Mouse (Mus musculus): ENCODE results near the gene Rnf157.
A peak's percentile ranks its signal among the peaks of the same experiment; 100 is the strongest.
"Not testable (repeated sequence)": the region's sequence is repeated elsewhere in the genome, so short reads cannot be mapped to it uniquely, and the experiment has no call there.

The Rnf157 gene

GRCm38 (mm10) chr11:116384171-116384570, 28.7 kb downstream of the Rnf157 start:
- no peak for DNase-seq (ENCODE audit: low read depth in 1 of 2, low spot score in 2 of 2)

GRCm38 (mm10) chr11:116383070-116383469, 29.8 kb downstream of the Rnf157 start:
- not testable (repeated sequence) for DNase-seq (ENCODE audit: low read depth in 1 of 2, low spot score in 2 of 2)

- no peak for DNase-seq (ENCODE audit: low read depth in 1 of 2, low spot score in 2 of 2)
These were observed 32.1 kb downstream of the Rnf157 start for GRCm38 (mm10) chr11:116380767-116381166.

GRCm38 (mm10) chr11:116379530-116379929, 33.3 kb downstream of the Rnf157 start:
- no peak for DNase-seq (ENCODE audit: low read depth in 1 of 2, low spot score in 2 of 2)

- DNase-seq (ENCODE audit: low read depth in 1 of 2, low spot score in 2 of 2), result no peak
These were observed 35.7 kb downstream of the Rnf157 start for GRCm38 (mm10) chr11:116376945-116377661.

GRCm38 (mm10) chr11:116371894-116372450, 40.9 kb downstream of the Rnf157 start:
- DNase-seq (ENCODE audit: low read depth in 1 of 2, low spot score in 2 of 2), result no peak

GRCm38 (mm10) chr11:116369633-116370032, 43.2 kb downstream of the Rnf157 start:
- no peak for DNase-seq (ENCODE audit: low read depth in 1 of 2, low spot score in 2 of 2)

GRCm38 (mm10) chr11:116369051-116369450, 43.8 kb downstream of the Rnf157 start:
- DNase-seq (ENCODE audit: low read depth in 1 of 2, low spot score in 2 of 2), result no peak

- DNase-seq (ENCODE audit: low read depth in 1 of 2, low spot score in 2 of 2), result peak; percentile 29 to 74
These were observed 44.7 kb downstream of the Rnf157 start for GRCm38 (mm10) chr11:116368116-116368515.

- DNase-seq (ENCODE audit: low read depth in 1 of 2, low spot score in 2 of 2), result no peak
These were observed 46.2 kb downstream of the Rnf157 start for GRCm38 (mm10) chr11:116366647-116367046.

GRCm38 (mm10) chr11:116366124-116366523, 46.7 kb downstream of the Rnf157 start:
- no peak for DNase-seq (ENCODE audit: low read depth in 1 of 2, low spot score in 2 of 2)

- no peak for DNase-seq (ENCODE audit: low read depth in 1 of 2, low spot score in 2 of 2)
These were observed 47.4 kb downstream of the Rnf157 start for GRCm38 (mm10) chr11:116365432-116365831.

- no peak for DNase-seq (ENCODE audit: low read depth in 1 of 2, low spot score in 2 of 2)
These were observed 50.8 kb downstream of the Rnf157 start for GRCm38 (mm10) chr11:116362015-116362414.

- DNase-seq (ENCODE audit: low read depth in 1 of 2, low spot score in 2 of 2), result not testable (repeated sequence)
These were observed 51.9 kb downstream of the Rnf157 start for GRCm38 (mm10) chr11:116360915-116361314.

GRCm38 (mm10) chr11:116359652-116360051, 53.2 kb downstream of the Rnf157 start:
- no peak for DNase-seq (ENCODE audit: low read depth in 1 of 2, low spot score in 2 of 2)

- no peak for DNase-seq (ENCODE audit: low read depth in 1 of 2, low spot score in 2 of 2)
These were observed 53.8 kb downstream of the Rnf157 start for GRCm38 (mm10) chr11:116358926-116359637.

GRCm38 (mm10) chr11:116354521-116354920, 58.3 kb downstream of the Rnf157 start:
- DNase-seq (ENCODE audit: low read depth in 1 of 2, low spot score in 2 of 2), result no peak

- no peak for DNase-seq (ENCODE audit: low read depth in 1 of 2, low spot score in 2 of 2)
These were observed 59.3 kb downstream of the Rnf157 start for GRCm38 (mm10) chr11:116353535-116353934.

GRCm38 (mm10) chr11:116351294-116351693, 61.5 kb downstream of the Rnf157 start:
- no peak for DNase-seq (ENCODE audit: low read depth in 1 of 2, low spot score in 2 of 2)

GRCm38 (mm10) chr11:116347955-116348354, 64.9 kb downstream of the Rnf157 start:
- no peak for DNase-seq (ENCODE audit: low read depth in 1 of 2, low spot score in 2 of 2)

- DNase-seq (ENCODE audit: low read depth in 1 of 2, low spot score in 2 of 2), result no peak
These were observed 65.8 kb downstream of the Rnf157 start for GRCm38 (mm10) chr11:116347012-116347411.
